Mouse (Mus musculus) bone marrow, adult 2 months (tissue): Measurements from ENCODE around the gene Zfp239.

Experiments
- CTCF ChIP-seq: fragments of 200-500 bp; IDR thresholded peaks from 2 replicates; pipeline ENCODE4 v1.5.1; 2011; ENCODE audit warnings: low read length, control low read depth; ENCODE audit not compliant: control insufficient read depth, insufficient read depth
- POLR2A ChIP-seq: fragments of 200-500 bp; IDR thresholded peaks from 2 replicates; pipeline ENCODE4 v1.6.1; 2011; ENCODE audit warnings: low read depth, mild to moderate bottlenecking, control low read depth, low read length, borderline replicate concordance; ENCODE audit not compliant: control insufficient read depth

- TF ChIP-seq CTCF (no peak), POLR2A (no peak)
Observed at GRCm38 (mm10) chr6:117881997-117882396, 20.1 kb downstream of the Zfp239 start.
